Mouse (Mus musculus): ENCODE data around the gene Vkorc1. TPM values are rescaled to one million over a fixed set of nuclear protein-coding genes. Genes with fewer than 3 reads are reported as not detected.
"Not testable (repeated sequence)": the region's sequence is repeated elsewhere in the genome, so short reads cannot be mapped to it uniquely, and the experiment has no call there.

The Vkorc1 gene
- polyA plus RNA-seq, 1 experiment = 289 TPM

DNA sequence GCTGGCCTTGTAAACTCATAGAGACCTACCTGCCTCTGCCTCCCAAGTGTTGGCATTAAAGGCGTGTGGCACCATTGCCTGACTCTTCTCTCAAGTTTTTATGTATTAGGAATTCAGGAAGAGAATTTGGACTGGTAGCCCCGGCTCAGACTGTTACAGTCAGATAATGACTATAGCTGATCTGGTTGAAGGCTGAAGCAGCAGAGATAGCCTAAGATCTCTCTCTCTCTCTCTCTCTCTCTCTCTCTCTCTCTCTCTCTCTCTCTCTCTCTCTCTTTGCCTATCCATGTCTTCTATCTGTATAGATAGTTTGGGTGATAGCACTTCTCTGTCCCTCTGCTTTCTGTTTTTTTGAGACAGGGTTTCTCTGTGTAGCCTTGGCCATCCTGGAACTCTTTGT is 6.4 kb upstream of the Vkorc1 start:
- H3K4me1 ChIP-seq (ENCODE audit: control insufficient read depth, insufficient read depth, low read length) = no peaks in the 10 kb centered on the region; the same call in 1 of the 2 replicates
- WGBS = 86% methylated on average over 2 of the region's 2 CpGs
- H3K36me3 ChIP-seq (ENCODE audit: control insufficient read depth, insufficient read depth, low read length) = no peaks in the 10 kb centered on the region
- H3K27me3 ChIP-seq (replicated peaks; ENCODE audit: control insufficient read depth, insufficient read depth, low read length) = no peaks in the 10 kb centered on the region
- no peak for TF ChIP-seq CTCF (conservative IDR thresholded peaks at IDR 0.05; ENCODE audit: insufficient read depth, insufficient read length, low read depth, low read length)
- no peak for TF ChIP-seq POLR2A (IDR thresholded peaks at IDR 0.05; ENCODE audit: low read depth, low read length)
- DNase-seq = no peak
- no peak overlapping the region for H3K27ac ChIP-seq (ENCODE audit: insufficient read depth, low read depth, low read length)
- no peak overlapping the region for H3K4me3 ChIP-seq (ENCODE audit: insufficient read depth, low read depth, low read length)

DNA sequence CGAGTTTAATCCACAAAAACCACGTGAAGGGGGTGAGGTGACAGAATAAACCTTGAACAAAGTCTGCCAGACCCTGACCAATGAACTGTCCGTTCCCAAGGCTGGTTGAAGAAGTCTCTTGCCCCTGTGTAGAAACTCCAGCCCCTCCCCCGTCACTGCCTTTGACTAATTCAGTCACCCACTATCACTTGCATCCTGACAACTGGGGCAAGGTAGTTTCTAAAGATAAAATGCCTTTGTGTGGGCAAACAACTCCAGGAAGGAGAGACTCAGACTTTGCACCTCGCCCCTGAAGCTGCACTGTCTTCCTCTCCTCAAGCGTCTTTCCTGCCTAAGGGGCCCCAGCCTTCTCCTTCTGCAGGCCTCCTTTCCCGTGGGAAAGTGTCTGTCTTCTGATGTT is 4.6 kb upstream of the Vkorc1 start:
- H3K27ac ChIP-seq (ENCODE audit: insufficient read depth, low read depth, low read length) = no peak overlapping the region
- 35% methylated on average over 7 of the region's 7 CpGs for WGBS
- no peaks in the 10 kb centered on the region for H3K27me3 ChIP-seq (replicated peaks; ENCODE audit: control insufficient read depth, insufficient read depth, low read length)
- no peaks in the 10 kb centered on the region; the same call in 1 of the 2 replicates for H3K4me1 ChIP-seq (ENCODE audit: control insufficient read depth, insufficient read depth, low read length)
- DNase-seq = no peak
- H3K4me3 ChIP-seq (ENCODE audit: insufficient read depth, low read depth, low read length) = no peak overlapping the region
- no peaks in the 10 kb centered on the region for H3K36me3 ChIP-seq (ENCODE audit: control insufficient read depth, insufficient read depth, low read length)
- TF ChIP-seq POLR2A (IDR thresholded peaks at IDR 0.05; ENCODE audit: low read depth, low read length) (no peak), CTCF (conservative IDR thresholded peaks at IDR 0.05; ENCODE audit: insufficient read depth, insufficient read length, low read depth, low read length) (no peak)

DNA sequence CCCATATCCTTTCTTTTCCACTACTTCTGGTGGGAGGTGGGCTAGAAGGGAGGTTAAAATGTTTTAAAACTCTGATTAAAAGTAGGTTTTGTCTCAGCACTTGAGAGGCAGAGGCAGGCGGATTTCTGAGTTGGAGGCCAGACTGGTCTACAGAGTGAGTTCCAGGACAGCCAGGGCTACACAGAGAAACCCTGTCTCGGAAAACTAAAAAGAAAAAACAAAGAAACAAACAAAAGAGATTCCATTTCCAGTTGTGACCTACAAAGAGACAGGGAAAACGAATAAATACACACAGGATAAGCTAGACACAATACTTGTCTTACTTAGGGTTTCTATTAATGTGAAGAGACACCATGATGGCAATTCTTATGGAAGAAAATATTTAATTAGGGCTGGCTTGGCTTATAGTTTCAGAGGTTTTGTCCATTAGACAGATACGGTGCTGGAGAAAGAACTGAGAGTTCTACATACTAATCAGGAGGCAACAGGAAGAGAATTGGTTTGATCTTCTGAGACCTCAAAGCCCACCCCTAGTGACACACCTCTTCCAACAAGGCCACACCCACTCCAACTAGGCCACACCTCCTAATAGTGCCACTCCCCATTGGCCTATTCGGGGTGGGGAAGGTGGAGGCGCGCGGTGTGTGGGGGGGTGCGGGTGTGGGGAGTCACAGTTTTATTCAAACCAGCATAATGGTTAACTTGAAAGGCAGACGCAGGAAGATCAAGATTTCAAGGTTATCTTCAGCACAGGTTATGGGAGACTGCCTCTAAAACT is 3.0 kb upstream of the Vkorc1 start:
- TF ChIP-seq CTCF (conservative IDR thresholded peaks at IDR 0.05; ENCODE audit: insufficient read depth, insufficient read length, low read depth, low read length) = no peak
- no peak for TF ChIP-seq POLR2A (IDR thresholded peaks at IDR 0.05; ENCODE audit: low read depth, low read length)
- H3K36me3 ChIP-seq (ENCODE audit: control insufficient read depth, insufficient read depth, low read length) = no peaks in the 10 kb centered on the region
- no peak for DNase-seq
- H3K4me1 ChIP-seq (ENCODE audit: control insufficient read depth, insufficient read depth, low read length) = no peaks in the 10 kb centered on the region; the same call in 1 of the 2 replicates
- H3K27me3 ChIP-seq (replicated peaks; ENCODE audit: control insufficient read depth, insufficient read depth, low read length) = no peaks in the 10 kb centered on the region
- 36% methylated on average over 10 of the region's 10 CpGs for WGBS
- H3K27ac ChIP-seq (ENCODE audit: insufficient read depth, low read depth, low read length) = no peak overlapping the region
- no peak overlapping the region for H3K4me3 ChIP-seq (ENCODE audit: insufficient read depth, low read depth, low read length)

- Histone ChIP-seq H3K36me3 (ENCODE audit: control insufficient read depth, insufficient read depth, low read length) (no peaks in the 10 kb centered on the region), H3K27ac (ENCODE audit: insufficient read depth, low read depth, low read length) (no peak overlapping the region), H3K4me1 (ENCODE audit: control insufficient read depth, insufficient read depth, low read length) (no peaks in the 10 kb centered on the region; the same call in 1 of the 2 replicates), H3K4me3 (ENCODE audit: insufficient read depth, low read depth, low read length) (no peak overlapping the region), H3K27me3 (replicated peaks; ENCODE audit: control insufficient read depth, insufficient read depth, low read length) (no peaks in the 10 kb centered on the region)
- no peak for DNase-seq
- no peak for TF ChIP-seq CTCF (conservative IDR thresholded peaks at IDR 0.05; ENCODE audit: insufficient read depth, insufficient read length, low read depth, low read length)
- no peak for TF ChIP-seq POLR2A (IDR thresholded peaks at IDR 0.05; ENCODE audit: low read depth, low read length)
- WGBS = 91% methylated on average over 7 of the region's 7 CpGs
Measured at GRCm38 (mm10) chr7:127897542-127897941, 2.1 kb upstream of the Vkorc1 start.

DNA sequence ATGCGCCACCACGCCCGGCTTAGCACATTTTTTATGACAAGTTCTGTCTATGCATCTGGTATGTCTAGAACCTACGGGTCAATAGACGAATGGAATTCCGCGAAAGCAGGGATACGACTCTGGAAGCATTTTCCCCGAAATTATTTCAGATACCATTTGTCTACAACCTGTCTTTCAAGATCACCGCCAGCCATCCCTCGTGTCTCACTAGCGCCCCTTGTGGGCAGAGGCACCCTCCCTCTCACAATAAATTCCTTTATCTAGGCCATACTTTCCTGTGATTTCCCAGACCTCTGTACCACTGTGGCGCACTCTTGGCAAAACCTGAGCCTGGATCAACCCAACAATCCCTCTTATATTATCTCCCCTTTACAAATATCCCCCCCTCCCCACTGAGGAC is 967 bp upstream of the Vkorc1 start:
- no peak overlapping the region for H3K27ac ChIP-seq (ENCODE audit: insufficient read depth, low read depth, low read length)
- no peaks in the 10 kb centered on the region for H3K27me3 ChIP-seq (replicated peaks; ENCODE audit: control insufficient read depth, insufficient read depth, low read length)
- WGBS = 62% methylated on average over 13 of the region's 13 CpGs
- no peaks in the 10 kb centered on the region; the same call in 1 of the 2 replicates for H3K4me1 ChIP-seq (ENCODE audit: control insufficient read depth, insufficient read depth, low read length)
- TF ChIP-seq POLR2A (IDR thresholded peaks at IDR 0.05; ENCODE audit: low read depth, low read length) = no peak
- TF ChIP-seq CTCF (conservative IDR thresholded peaks at IDR 0.05; ENCODE audit: insufficient read depth, insufficient read length, low read depth, low read length) = peak; percentile 71
- H3K36me3 ChIP-seq (ENCODE audit: control insufficient read depth, insufficient read depth, low read length) = no peaks in the 10 kb centered on the region
- DNase-seq = peak; percentile 65
- H3K4me3 ChIP-seq (ENCODE audit: insufficient read depth, low read depth, low read length) = no peak overlapping the region

DNA sequence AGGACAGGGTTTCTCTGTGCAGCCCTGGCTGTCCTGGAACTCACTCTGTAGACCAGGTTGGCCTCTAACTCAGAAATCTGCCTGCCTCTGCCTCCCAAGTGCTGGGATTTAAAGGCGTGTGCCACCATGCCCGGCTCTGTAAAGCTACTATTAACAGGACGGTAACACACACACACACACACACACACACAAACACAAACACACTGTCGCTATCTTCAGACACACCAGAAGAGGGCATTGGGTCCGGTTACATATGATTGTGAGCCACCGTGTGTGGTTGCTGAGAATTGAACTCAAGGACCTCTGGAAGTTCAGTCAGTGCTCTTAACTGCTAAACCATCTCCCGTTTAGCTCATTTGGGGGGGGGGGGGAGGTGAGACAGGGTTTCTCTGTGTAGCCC is 474 bp upstream of the Vkorc1 start:
- H3K4me1 ChIP-seq (ENCODE audit: control insufficient read depth, insufficient read depth, low read length); DNase-seq; H3K4me3 ChIP-seq (ENCODE audit: insufficient read depth, low read depth, low read length); H3K36me3 ChIP-seq (ENCODE audit: control insufficient read depth, insufficient read depth, low read length); H3K27me3 ChIP-seq (replicated peaks; ENCODE audit: control insufficient read depth, insufficient read depth, low read length): not testable (repeated sequence)
- WGBS = 74% methylated on average over 7 of the region's 7 CpGs
- peak overlapping the region; percentile 17; the same call in 1 of the 2 replicates for H3K27ac ChIP-seq (ENCODE audit: insufficient read depth, low read depth, low read length)

DNA sequence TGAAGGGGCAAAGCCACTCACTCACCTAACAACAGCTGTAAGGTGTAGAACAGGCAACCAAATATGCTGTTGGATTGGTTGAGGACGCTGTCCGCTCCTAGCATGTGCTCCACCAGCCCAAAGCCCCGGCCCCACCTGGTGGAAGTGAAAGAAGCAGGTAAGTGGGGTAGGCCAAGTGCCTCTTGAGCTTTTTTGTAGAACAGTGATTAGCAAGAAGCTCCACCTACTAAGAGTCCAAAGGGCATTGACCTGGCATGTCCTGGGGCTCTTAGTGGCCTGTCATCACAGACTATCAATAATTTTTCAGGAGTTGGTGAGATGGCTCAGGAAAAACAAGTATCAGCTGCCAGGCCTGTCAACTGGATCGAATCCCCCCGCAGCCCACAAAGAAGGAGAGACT is 937 bp downstream of the Vkorc1 start:
- WGBS = 48% methylated on average over 5 of the region's 5 CpGs
- no peak for TF ChIP-seq CTCF (conservative IDR thresholded peaks at IDR 0.05; ENCODE audit: insufficient read depth, insufficient read length, low read depth, low read length)
- no peak for TF ChIP-seq POLR2A (IDR thresholded peaks at IDR 0.05; ENCODE audit: low read depth, low read length)
- H3K4me1 ChIP-seq (ENCODE audit: control insufficient read depth, insufficient read depth, low read length) = no peaks in the 10 kb centered on the region; the same call in 1 of the 2 replicates
- DNase-seq = peak; percentile 67
- no peak overlapping the region for H3K4me3 ChIP-seq (ENCODE audit: insufficient read depth, low read depth, low read length)
- no peak overlapping the region for H3K27ac ChIP-seq (ENCODE audit: insufficient read depth, low read depth, low read length)
- no peaks in the 10 kb centered on the region for H3K27me3 ChIP-seq (replicated peaks; ENCODE audit: control insufficient read depth, insufficient read depth, low read length)
- H3K36me3 ChIP-seq (ENCODE audit: control insufficient read depth, insufficient read depth, low read length) = no peaks in the 10 kb centered on the region

Measured in kidney, adult 2 months (tissue).